Mouse (Mus musculus) thymus, adult 2 months (tissue): ENCODE measurements around the gene Apoh.

Experiments used
- CTCF ChIP-seq: fragments of 200-500 bp; IDR thresholded peaks from 2 replicates; pipeline ENCODE4 v1.5.1; 2012; ENCODE audit warnings: mild to moderate bottlenecking, control low read depth, low read length, moderate library complexity, borderline replicate concordance; ENCODE audit not compliant: control insufficient read depth, poor library complexity, insufficient read depth; ENCODE audit errors: extremely low read depth
- POLR2A ChIP-seq: fragments of 200-500 bp; IDR thresholded peaks from 2 replicates; pipeline ENCODE4 v1.6.1; 2012; ENCODE audit warnings: mild to moderate bottlenecking, low read length, control low read depth, moderate library complexity; ENCODE audit not compliant: control insufficient read depth, poor library complexity, insufficient read depth; ENCODE audit errors: extremely low read depth

GRCm38 (mm10) chr11:108333006-108333405 is 10.1 kb upstream of the Apoh start:
- no peak for TF ChIP-seq POLR2A
- no peak for TF ChIP-seq CTCF
